Mouse (Mus musculus): ENCODE results near the gene Tjp3. TPM values are rescaled to one million over a fixed set of nuclear protein-coding genes. Genes with fewer than 3 reads are reported as not detected.

Tjp3 gene
- polyA plus RNA-seq, 1 experiment: 9.8 TPM

- TF ChIP-seq CTCF (IDR thresholded peaks at IDR 0.05; ENCODE audit: low read depth, low read length): no peak
- no peak for TF ChIP-seq POLR2A (IDR thresholded peaks at IDR 0.05; ENCODE audit: borderline replicate concordance, low read depth, low read length)
- H3K27ac ChIP-seq (ENCODE audit: insufficient read depth, low read depth, low read length): no peak overlapping the region
- no peaks in the 10 kb centered on the region for H3K4me1 ChIP-seq (ENCODE audit: control insufficient read depth, insufficient read depth, low read length)
- no peak overlapping the region for H3K4me3 ChIP-seq (ENCODE audit: insufficient read depth, low read length)
These were observed 11.9 kb downstream of the Tjp3 start for GRCm38 (mm10) chr10:81279496-81279895.

GRCm38 (mm10) chr10:81277676-81278075, 13.7 kb downstream of the Tjp3 start:
- no peak overlapping the region for H3K27ac ChIP-seq (ENCODE audit: insufficient read depth, low read depth, low read length)
- no peak overlapping the region for H3K4me3 ChIP-seq (ENCODE audit: insufficient read depth, low read length)
- TF ChIP-seq POLR2A (IDR thresholded peaks at IDR 0.05; ENCODE audit: borderline replicate concordance, low read depth, low read length): no peak
- no peak for TF ChIP-seq CTCF (IDR thresholded peaks at IDR 0.05; ENCODE audit: low read depth, low read length)
- H3K4me1 ChIP-seq (ENCODE audit: control insufficient read depth, insufficient read depth, low read length): no peaks in the 10 kb centered on the region

- peaks cover 4% of the 10 kb centered on the region; the same call in 1 of the 2 replicates for H3K4me1 ChIP-seq (ENCODE audit: control insufficient read depth, insufficient read depth, low read length)
- H3K27ac ChIP-seq (ENCODE audit: insufficient read depth, low read depth, low read length): no peak overlapping the region
- no peak for TF ChIP-seq CTCF (IDR thresholded peaks at IDR 0.05; ENCODE audit: low read depth, low read length)
- no peak for TF ChIP-seq POLR2A (IDR thresholded peaks at IDR 0.05; ENCODE audit: borderline replicate concordance, low read depth, low read length)
These were observed 17.5 kb downstream of the Tjp3 start for GRCm38 (mm10) chr10:81273842-81274241.

GRCm38 (mm10) chr10:81272356-81272755, 19.0 kb downstream of the Tjp3 start:
- TF ChIP-seq CTCF (IDR thresholded peaks at IDR 0.05; ENCODE audit: low read depth, low read length) (no peak), POLR2A (IDR thresholded peaks at IDR 0.05; ENCODE audit: borderline replicate concordance, low read depth, low read length) (no peak)
- Histone ChIP-seq H3K4me3 (ENCODE audit: insufficient read depth, low read length) (no peak overlapping the region), H3K27ac (ENCODE audit: insufficient read depth, low read depth, low read length) (no peak overlapping the region), H3K4me1 (ENCODE audit: control insufficient read depth, insufficient read depth, low read length) (peaks cover 4% of the 10 kb centered on the region; the same call in 1 of the 2 replicates)

More at GRCm38 (mm10) chr10:81273842-81274241, 17.5 kb downstream of the Tjp3 start:
- H3K4me3 ChIP-seq (ENCODE audit: insufficient read depth, low read length): no peak overlapping the region

GRCm38 (mm10) chr10:81268643-81269412, 22.6 kb downstream of the Tjp3 start:
- no peak for TF ChIP-seq POLR2A (IDR thresholded peaks at IDR 0.05; ENCODE audit: borderline replicate concordance, low read depth, low read length)
- TF ChIP-seq CTCF (IDR thresholded peaks at IDR 0.05; ENCODE audit: low read depth, low read length): no peak
- H3K4me1 ChIP-seq (ENCODE audit: control insufficient read depth, insufficient read depth, low read length): peaks cover 11% of the 10 kb centered on the region
- H3K4me3 ChIP-seq (ENCODE audit: insufficient read depth, low read length): peak overlapping the region; percentile 68
- no peak overlapping the region for H3K27ac ChIP-seq (ENCODE audit: insufficient read depth, low read depth, low read length)

- TF ChIP-seq POLR2A (IDR thresholded peaks at IDR 0.05; ENCODE audit: borderline replicate concordance, low read depth, low read length): no peak
- TF ChIP-seq CTCF (IDR thresholded peaks at IDR 0.05; ENCODE audit: low read depth, low read length): no peak
- Histone ChIP-seq H3K4me3 (ENCODE audit: insufficient read depth, low read length) (peak overlapping the region; percentile 68), H3K27ac (ENCODE audit: insufficient read depth, low read depth, low read length) (no peak overlapping the region), H3K4me1 (ENCODE audit: control insufficient read depth, insufficient read depth, low read length) (peaks cover 11% of the 10 kb centered on the region)
These were observed 23.3 kb downstream of the Tjp3 start for GRCm38 (mm10) chr10:81268056-81268455.

GRCm38 (mm10) chr10:81266211-81267105, 24.9 kb downstream of the Tjp3 start, which contains the start of the genes Mrpl54 and Apba3:
TSS of gene Mrpl54 (minus strand) at chr10:81266934.
TSS of gene Apba3 (plus strand) at chr10:81266960.
- TF ChIP-seq POLR2A (IDR thresholded peaks at IDR 0.05; ENCODE audit: borderline replicate concordance, low read depth, low read length): no peak
- no peak for TF ChIP-seq CTCF (IDR thresholded peaks at IDR 0.05; ENCODE audit: low read depth, low read length)
- Histone ChIP-seq H3K4me3 (ENCODE audit: insufficient read depth, low read length) (peak within 1 kb of the TSS; percentile 70), H3K27ac (ENCODE audit: insufficient read depth, low read depth, low read length) (peak within 1 kb of the TSS; percentile 72), H3K4me1 (ENCODE audit: control insufficient read depth, insufficient read depth, low read length) (peaks cover 11% of the 10 kb centered on the region)

GRCm38 (mm10) chr10:81265540-81265939, 25.8 kb downstream of the Tjp3 start:
- Histone ChIP-seq H3K27ac (ENCODE audit: insufficient read depth, low read depth, low read length) (no peak overlapping the region), H3K4me1 (ENCODE audit: control insufficient read depth, insufficient read depth, low read length) (peaks cover 11% of the 10 kb centered on the region), H3K4me3 (ENCODE audit: insufficient read depth, low read length) (peak overlapping the region; percentile 70)
- no peak for TF ChIP-seq POLR2A (IDR thresholded peaks at IDR 0.05; ENCODE audit: borderline replicate concordance, low read depth, low read length)
- no peak for TF ChIP-seq CTCF (IDR thresholded peaks at IDR 0.05; ENCODE audit: low read depth, low read length)

GRCm38 (mm10) chr10:81261025-81261424, 30.4 kb downstream of the Tjp3 start:
- H3K4me1 ChIP-seq (ENCODE audit: control insufficient read depth, insufficient read depth, low read length): peaks cover 10% of the 10 kb centered on the region
- TF ChIP-seq CTCF (IDR thresholded peaks at IDR 0.05; ENCODE audit: low read depth, low read length): no peak
- no peak for TF ChIP-seq POLR2A (IDR thresholded peaks at IDR 0.05; ENCODE audit: borderline replicate concordance, low read depth, low read length)
- no peak overlapping the region for H3K4me3 ChIP-seq (ENCODE audit: insufficient read depth, low read length)
- H3K27ac ChIP-seq (ENCODE audit: insufficient read depth, low read depth, low read length): no peak overlapping the region

Data from bone marrow macrophage, adult 2 months (primary cell).